Mouse (Mus musculus) Muller cell, postnatal 12 days (primary cell): ENCODE measurements around the gene Tpcn1.
"Not testable (repeated sequence)": the region's sequence is repeated elsewhere in the genome, so short reads cannot be mapped to it uniquely, and the experiment has no call there.

Source experiments
- DNase-seq: peaks from one replicate; pipeline ENCODE4 v3.0.0-alpha.2; 2015; ENCODE audit errors: inconsistent ontology term

Gene Tpcn1

DNA sequence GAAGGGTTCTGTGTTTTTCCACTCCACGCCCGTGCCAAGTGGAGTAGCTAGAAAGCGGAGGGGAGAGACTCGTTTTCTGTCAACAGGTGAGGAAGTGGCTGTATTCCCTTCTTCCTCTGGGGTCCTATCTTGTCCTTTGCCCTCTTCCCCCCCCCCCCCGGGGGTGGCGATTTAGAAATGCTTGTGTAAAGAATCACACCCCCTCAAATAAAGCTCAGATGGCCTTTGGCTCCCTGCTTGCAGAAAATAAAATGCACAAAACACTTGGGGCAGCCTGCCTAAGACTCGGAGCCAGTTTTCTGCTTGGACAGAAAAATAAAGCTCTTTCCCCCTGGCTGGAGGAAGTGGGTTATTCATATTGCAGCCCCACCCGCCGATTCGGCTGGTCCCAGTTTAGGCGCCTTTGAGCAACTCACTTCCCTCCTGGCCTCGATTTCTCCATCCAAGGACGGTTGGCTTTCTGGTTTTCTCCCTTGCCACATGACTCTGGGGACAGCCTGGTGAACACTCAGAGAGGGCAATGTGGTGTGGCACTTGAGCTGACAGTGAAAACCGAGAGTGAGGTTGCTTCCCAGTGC, 76.7 kb downstream of the Tpcn1 start:
- no peak for DNase-seq

DNA sequence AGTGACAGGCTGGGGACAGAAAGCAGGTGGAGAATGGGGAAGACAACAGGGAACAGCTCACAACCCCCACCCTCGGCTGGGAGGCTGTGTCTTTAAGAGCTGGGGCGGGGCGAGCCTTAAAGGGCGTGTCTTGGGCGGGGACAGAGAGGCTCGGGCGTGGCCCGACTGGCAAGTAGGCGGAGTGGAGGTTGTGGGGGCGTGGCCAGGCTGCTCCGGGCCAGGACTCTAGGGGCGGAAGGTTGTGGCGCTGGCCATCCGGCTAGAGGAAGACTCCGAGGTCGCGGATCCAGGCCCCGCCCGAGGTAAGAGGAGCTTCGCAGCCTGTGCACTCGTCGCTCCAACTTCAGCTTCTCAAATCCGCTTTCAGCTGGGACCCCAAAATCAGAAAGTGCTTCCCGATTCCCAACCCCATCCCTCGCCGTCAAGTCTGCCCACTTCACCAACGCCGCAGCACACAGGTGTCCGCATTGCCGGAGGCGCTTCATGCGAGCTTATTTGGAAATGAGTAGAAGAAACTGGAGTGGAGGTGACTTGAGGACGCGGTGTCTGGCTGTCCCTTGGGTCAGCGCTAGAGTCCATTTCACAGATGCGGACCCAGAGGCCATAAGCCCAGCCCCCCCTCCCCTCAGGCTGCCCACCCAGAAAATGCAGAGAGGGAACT, 77.4 kb downstream of the Tpcn1 start, which contains the start of gene Slc8b1:
Gene Slc8b1 (plus strand): TSS at position 187 of the 661 bp plus-strand sequence.
- peak; percentile 96 for DNase-seq

DNA sequence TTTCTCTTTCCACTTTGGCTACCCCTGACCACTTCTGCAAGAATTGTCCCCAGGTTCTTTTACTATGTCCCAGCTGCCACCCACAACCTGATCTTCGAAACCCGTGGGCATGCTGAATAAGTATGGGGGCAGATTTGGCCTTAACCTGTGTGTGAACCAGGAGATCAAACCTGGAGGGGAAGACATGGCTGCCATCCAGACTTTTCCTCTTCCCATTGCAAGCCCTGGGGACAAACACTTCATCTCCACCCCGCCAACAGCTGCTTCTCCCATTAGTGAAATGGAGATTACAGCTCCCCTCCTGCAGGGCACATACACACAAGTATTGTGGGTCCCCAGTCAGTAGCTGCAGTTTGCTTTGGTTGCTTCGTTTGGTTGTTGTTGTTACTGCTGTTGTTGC, 81.2 kb downstream of the Tpcn1 start:
- no peak for DNase-seq

DNA sequence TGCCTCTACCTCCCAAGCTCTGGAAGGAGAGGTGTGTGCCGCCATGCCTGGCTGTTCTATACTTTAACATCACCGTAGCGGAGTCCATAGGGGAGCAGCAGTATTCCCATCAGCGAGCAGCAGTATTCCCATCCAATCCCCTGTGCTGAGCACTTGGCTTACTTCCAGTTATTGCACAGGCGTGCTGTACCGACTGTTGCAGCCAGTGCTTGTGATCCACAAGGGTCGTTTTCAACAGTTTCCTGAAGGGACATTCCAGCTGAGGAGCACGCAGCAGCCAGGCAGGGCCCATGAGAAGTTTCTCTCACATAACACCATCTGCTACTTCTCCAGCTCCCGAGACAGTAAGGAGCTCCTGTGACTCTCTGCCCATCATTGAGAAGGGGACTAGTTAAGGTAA, 82.0 kb downstream of the Tpcn1 start:
- DNase-seq: no peak

DNA sequence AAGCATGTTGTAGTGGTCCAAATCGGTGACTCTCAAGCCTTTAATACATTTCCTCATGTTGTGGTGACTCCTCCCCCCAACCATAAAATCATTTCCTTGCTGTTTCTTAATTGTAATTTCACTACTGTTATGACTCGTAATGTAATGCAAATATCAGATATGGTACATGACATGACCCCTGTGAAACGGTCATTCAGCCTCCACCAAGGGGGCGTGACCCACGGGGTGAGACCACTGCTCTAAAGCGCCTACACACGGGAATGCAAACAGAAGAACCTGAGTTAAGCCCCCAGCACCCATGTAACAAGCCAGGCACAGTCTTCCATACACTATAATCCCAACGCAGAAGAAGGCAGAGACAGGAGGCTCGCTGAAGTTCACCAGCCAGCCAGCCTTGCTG, 82.7 kb downstream of the Tpcn1 start:
- DNase-seq: no peak

DNA sequence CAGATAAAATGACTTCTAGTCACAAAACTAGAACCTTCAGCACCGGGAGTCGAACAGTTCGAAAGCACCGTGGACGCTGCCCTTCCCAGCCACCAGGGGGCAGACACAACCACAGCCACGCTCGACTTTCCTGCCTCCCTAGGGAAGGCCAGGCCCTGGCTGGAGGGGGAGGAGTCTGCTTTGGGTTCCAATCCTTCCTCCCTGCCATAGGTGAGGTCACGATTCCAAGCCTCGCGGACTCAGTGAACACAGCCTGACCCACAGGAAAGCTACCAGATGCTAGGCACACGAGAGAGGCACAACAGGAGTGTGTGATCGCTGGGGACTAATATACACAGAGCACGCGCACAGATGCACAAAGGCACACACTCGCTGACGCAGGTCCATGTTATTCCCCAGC, 83.1 kb downstream of the Tpcn1 start:
- peak; percentile 75 for DNase-seq

DNA sequence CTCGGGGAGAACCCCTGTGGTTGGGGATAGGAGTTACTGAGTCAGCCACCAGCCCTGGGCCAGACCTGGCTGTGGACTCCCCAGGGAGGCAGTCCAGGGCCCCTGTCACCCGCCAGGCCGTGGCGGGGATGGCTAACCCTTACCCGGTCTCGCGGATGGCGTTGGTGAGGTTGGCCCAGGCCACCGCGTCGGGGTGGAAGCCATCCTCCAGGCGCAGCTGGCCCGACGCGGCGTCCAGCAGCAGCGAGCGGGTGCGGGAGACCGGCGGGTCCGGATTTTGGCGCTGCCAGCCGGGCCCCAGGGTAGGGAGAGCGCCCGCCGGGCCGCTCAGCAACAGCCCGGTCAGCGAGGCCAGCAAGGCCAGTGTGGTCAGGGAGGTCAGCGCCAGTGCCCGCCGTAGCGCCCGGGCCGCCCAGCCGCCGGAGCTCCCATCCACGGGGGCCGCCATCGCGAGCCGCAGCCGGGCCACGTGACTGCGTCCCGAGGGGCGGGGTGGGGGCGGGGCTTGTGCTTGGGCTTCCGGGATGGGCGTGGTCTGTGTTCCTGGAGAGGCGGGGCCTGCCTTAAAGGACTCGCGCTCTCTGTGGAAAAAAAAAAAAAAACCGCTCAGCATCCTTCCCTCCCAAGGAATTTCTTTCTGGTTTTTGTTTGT, 85.2 kb downstream of the Tpcn1 start, which contains the start of gene Plbd2:
Gene Plbd2 (minus strand): TSS at position 482 of the 652 bp plus-strand sequence.
- peak; percentile 95 for DNase-seq

DNA sequence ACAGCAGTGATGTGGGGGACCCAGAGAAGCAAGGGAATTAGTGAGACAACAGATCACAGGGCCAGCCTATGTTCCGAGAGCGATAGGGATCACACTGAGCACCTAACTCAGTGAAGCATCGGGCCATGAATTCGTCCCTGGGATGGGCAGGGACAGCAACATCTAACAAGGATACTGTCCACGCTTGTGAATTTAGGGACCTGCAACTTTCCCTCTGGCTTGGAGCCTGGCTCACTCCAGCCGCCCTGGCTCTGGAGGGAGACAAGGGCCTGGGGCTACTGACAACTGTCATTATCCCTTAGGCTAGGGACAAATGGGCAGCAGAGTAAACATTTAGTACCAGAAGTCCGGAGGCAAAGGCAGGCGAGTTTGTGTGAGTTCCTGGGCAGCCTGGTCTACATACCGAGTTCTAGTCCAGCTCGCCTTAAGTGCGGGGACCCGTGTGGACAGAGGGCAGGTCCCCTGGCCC, 85.8 kb downstream of the Tpcn1 start:
- DNase-seq: peak; percentile 51

DNA sequence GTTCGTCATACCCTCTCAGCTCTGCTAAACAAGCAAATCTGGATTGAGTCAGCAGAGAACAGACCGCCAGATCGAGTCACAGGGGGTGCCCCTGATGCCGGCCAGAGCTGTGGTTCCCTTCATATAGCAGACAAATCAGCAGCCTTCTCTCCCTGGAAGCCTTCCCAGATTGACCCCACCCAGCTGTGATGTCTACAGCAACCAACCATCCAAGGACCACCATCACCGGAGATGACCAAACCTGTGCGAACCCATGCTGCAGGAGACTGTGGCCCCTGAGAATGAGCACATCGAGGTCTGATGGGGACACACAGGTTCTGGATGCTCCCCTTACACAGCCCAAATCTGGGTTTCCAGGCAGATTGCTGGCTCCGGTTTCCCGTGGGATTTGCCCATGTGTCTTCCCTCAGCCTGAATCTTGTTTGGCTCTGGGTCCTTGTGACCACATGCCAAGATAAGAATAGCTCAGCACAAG, 86.3 kb downstream of the Tpcn1 start:
- DNase-seq: peak; percentile 42

DNA sequence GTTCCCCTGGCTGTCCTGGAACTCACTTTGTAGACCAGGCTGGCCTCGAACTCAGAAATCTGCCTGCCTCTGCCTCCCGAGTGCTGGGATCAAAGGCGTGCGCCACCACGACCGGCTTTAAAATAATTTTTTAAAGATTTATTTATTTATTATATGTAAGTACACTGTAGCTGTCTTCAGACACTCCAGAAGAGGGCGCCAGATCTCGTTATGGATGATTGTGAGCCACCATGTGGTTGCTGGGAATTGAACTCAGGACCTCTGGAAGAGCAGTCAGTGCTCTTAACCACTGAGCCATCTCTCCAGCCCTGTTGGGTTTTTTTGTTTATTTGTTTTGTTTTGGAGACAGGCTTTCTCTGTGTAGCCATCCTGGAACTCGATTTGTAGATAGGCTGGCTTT, 87.9 kb downstream of the Tpcn1 start:
- DNase-seq: not testable (repeated sequence)

DNA sequence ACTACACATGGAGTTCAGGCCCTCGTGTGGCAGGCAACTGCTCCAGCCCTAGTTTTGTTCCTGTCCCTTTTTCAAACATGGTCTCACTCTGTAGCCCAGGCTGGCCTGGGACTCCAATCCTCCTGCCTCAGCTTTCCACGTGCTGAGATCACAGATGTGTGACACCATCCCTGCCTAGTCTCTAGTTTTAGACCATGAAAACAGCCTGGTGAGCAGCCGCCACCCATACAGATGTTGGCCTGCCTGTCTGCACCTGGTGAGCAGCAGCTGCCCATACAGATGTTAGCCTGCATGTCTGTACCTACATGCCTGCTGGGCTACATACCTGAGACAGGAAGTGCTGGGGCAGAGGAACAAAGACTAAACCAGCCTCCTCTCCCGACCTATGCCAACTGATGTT, 89.3 kb downstream of the Tpcn1 start:
- no peak for DNase-seq

DNA sequence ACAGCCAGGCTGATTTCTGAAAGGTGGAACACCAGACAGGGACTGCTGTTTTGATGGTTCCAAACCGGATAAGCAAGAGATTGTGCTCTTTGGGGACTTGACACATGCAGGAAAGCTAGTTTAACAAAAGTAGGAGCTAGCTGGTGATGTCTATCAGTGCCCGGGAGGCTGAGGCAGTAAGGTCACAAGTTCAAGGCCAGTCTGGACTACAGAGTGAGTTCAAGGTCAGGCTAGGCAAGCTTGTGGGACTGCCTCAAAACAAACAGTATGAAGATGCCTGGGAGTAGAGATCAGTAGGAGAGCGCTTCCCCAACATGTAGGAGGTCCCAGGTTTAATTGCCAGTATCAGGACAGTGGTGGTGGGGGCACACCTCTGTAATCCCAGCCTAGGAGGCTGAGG, 91.4 kb downstream of the Tpcn1 start:
- DNase-seq: no peak

DNA sequence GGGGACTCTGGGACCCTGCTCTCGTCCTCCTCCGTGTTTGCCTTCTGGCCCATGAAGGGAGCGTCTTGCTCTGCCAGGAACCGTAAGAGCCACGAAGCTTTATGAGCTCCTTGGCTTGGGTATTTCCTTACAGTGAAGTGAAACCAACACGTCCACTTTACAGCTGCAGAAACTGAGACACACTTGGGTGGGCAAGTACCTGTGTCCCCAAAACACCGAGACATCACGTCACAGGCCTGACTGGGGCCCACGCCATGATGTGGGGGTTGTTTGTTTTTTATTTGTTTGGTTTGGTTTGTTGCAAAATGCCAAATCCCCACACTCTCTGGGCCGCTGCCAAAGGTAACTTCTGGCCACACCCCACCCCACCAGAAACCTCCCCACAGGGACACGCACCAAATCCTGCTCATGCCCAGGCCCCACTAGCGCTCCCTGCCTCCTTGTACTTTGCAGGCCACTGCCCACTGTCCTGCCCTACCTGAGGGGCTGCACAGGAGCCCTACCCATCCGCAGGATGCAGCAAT, 92.7 kb downstream of the Tpcn1 start:
- DNase-seq: no peak

DNA sequence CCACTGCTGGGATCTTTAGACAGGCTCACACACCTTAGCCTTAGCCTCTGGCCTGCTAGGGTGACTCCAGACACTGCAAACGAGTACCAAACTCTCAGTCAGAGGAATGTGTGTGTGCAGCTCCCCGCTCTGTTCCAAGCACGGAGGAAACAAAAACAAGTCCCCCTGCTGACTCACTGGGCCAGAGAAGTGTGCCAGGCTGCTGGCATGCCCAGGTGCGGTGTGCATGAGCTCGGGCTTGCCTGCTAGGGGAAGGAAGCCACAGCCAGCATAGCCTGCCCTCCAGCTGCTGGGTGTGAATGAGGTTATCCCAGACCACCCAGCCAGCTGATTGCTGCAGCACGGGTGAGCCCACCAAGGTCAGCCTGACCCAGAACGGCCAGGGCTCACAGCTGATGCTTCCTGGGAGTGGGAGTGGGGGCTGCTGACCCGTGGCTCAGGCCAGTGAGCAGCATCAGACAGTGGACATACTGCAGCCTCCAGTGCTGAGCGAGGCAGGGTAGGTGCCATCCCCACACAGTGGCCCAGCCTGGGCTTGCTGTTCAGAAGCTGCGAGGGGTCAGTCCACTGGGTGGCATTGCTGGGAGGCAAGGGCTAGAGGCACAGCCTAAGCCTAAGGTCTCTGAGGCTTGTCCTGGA, 93.3 kb downstream of the Tpcn1 start:
- peak; percentile 70 for DNase-seq

DNA sequence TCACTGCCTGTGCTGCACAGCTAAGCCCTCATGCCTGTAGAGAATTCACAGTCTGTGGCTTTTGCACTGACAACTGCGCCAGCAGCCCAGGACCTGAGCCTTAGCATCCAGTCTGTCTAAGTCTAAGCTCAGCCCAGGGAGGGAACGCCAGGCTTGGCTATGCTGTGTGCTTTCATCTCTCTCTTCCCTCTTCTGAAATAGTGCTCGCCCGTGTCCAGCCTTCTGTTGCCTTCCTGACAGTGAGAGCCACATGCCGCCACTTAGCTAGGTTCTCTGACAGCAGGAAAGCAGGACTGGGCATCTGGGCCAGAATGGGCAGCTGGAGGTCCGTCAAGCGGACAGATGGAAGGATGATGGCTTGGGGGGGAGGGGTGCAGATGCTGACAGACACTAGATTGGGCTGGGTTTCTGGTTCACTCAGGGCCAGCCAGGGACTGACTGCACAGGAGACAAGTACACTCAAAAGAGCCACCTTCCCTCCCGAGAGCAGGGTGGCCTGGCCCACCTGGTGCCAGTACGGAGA, 94.5 kb downstream of the Tpcn1 start:
- DNase-seq: no peak

DNA sequence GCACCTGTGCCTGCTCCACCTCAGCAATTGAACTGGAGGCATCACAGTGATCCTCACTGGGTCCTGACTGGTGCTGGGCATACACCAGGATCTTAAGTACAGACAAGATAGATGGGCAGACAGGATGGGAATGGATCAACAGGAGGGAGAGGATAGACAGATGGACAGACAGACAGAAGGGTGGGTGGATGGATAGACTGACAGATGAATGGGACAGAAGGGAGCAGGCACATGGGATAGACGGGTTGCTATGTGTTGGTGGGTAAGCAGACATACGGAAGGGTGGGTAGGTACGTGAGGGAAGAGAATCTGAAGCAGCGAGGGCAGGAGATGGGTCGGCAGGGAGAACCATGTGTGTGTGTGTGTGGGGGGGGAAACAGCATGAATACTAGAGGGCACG, 95.0 kb downstream of the Tpcn1 start:
- DNase-seq: no peak

DNA sequence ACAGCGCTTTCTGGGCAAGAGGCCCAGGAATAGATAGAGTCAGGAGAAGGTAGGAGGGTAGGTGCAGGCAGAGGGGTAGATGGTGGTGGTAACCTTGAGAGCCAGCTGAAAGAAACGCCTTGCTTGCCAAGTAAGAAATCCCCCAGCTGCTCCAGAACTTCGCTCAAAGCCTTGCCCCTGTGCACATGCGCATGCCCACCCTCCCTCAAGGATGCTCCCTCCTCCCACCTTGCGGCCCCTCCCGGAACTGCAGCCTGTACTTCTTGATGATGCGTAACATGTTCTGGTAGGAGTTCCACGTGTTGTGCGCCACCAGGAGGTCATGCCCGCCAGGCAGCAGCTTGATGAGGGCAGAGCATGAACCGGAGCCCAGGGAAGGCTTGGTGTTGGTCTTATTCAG, 96.0 kb downstream of the Tpcn1 start:
- DNase-seq: no peak

DNA sequence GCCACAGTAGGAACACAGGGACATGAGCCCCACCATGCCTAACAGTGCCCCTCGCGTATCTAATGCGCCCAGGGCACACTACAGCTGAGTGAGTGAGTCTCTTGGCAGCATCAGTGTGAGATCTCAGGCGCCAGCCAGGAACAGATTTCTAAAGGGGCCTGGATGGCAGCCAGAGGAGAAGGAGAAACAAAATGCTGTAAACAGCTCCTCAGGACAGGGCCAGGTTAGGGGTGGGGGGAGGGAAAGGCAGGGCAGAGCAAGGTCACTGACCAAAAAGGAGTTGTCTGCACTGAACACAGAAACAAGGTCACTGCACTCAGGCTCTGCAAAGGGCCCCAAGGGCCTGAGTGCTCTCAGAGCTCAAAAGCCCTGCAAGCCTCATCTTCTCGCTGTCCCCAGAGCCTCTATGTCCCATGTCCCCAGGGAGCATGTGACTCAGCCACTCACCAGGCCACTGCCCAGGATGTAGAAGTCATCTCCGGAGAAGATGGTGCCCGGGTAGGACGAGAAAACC, 97.7 kb downstream of the Tpcn1 start:
- peak; percentile 82 for DNase-seq

DNA sequence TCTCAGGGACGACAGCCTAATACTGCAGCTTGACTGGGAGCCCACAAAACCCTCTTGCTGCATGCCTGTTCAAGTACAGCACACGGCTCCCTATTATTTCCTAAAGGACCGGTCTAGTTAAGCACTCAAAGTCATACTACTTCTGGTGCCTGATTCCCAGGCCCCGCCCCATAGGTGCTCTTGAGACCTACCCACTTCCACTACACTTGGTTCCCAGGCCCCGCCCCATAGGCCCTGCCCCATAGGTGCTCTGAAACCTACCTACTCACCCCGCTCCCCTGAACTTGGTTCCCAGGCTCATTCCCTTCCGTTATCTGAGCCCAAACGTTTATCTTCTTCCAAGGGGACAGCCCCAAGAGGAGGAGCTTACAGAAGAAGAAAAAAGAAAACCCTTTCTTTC, 100.6 kb downstream of the Tpcn1 start:
- DNase-seq: no peak
